Mouse (Mus musculus) c-Kit-positive CD71-negative TER-119-negative erythroid progenitor cells, embryonic 14.5 days (primary cell): Measurements from ENCODE around the gene Bfsp2.

ENCODE experiments used
- DNase-seq: peaks from one replicate; pipeline ENCODE4 v3.0.0-alpha.2; 2013; ENCODE audit warnings: low read depth

Bfsp2 gene

GRCm38 (mm10) chr9:103382989-103383388 lies 97.2 kb downstream of the Bfsp2 start:
- no peak for DNase-seq

- DNase-seq: no peak
Measured at GRCm38 (mm10) chr9:103380566-103380965, 99.7 kb downstream of the Bfsp2 start.

- DNase-seq: no peak
Measured at GRCm38 (mm10) chr9:103379199-103379598, 101.0 kb downstream of the Bfsp2 start.

GRCm38 (mm10) chr9:103378686-103379085 lies 101.5 kb downstream of the Bfsp2 start:
- no peak for DNase-seq

- no peak for DNase-seq
Measured at GRCm38 (mm10) chr9:103376346-103377320, 103.6 kb downstream of the Bfsp2 start.
